Mouse (Mus musculus): ENCODE measurements around the gene Gsx2. TPM values are rescaled to one million over a fixed set of nuclear protein-coding genes. Genes with fewer than 3 reads are reported as not detected.

Gsx2 gene
- polyA plus RNA-seq, 1 experiment from 2014 or later = 11.7 TPM

- peaks cover 90% of the 10 kb centered on the region for H3K27me3 ChIP-seq
- WGBS = under 1% methylated on average over 30 of the region's 30 CpGs
- peak overlapping the region; percentile 44 for H3K4me3 ChIP-seq
- H3K27ac ChIP-seq = no peak overlapping the region
- peak; percentile 48 for ATAC-seq
- peaks cover 8% of the 10 kb centered on the region for H3K9me3 ChIP-seq (replicated peaks)
- peak overlapping the region; percentile 53 for H3K9ac ChIP-seq
- no peaks in the 10 kb centered on the region for H3K36me3 ChIP-seq (ENCODE audit: poor library complexity, severe bottlenecking)
- peaks cover 40% of the 10 kb centered on the region for H3K4me1 ChIP-seq
- H3K4me2 ChIP-seq = peak overlapping the region; percentile 75
Observed at GRCm38 (mm10) chr5:75067125-75067756, 8.2 kb upstream of the Gsx2 start.

- 1% methylated on average over 13 of the region's 13 CpGs for WGBS
- ATAC-seq = peak; percentile 53
- Histone ChIP-seq H3K9me3 (replicated peaks) (peaks cover 7% of the 10 kb centered on the region), H3K27me3 (peaks cover 95% of the 10 kb centered on the region), H3K9ac (no peak overlapping the region), H3K4me2 (peak overlapping the region; percentile 43), H3K36me3 (ENCODE audit: poor library complexity, severe bottlenecking) (no peaks in the 10 kb centered on the region), H3K27ac (peak overlapping the region; percentile 74), H3K4me1 (peaks cover 58% of the 10 kb centered on the region), H3K4me3 (0 out of 2 replicates have a peak overlapping the region, but pooled peaks have one; percentile 9)
Observed at GRCm38 (mm10) chr5:75070132-75070531, 5.3 kb upstream of the Gsx2 start.

GRCm38 (mm10) chr5:75070656-75071375 is 4.6 kb upstream of the Gsx2 start:
- under 1% methylated on average over 23 of the region's 23 CpGs for WGBS
- Histone ChIP-seq H3K9me3 (replicated peaks) (no peaks in the 10 kb centered on the region), H3K27me3 (peaks cover 95% of the 10 kb centered on the region), H3K36me3 (ENCODE audit: poor library complexity, severe bottlenecking) (no peaks in the 10 kb centered on the region), H3K4me3 (0 out of 2 replicates have a peak overlapping the region, but pooled peaks have one; percentile 9), H3K9ac (no peak overlapping the region), H3K4me2 (peak overlapping the region; percentile 43), H3K27ac (peak overlapping the region; percentile 74), H3K4me1 (peaks cover 65% of the 10 kb centered on the region)
- ATAC-seq = peak; percentile 20

- peaks cover 73% of the 10 kb centered on the region for H3K4me1 ChIP-seq
- H3K9me3 ChIP-seq (replicated peaks) = no peaks in the 10 kb centered on the region
- peak overlapping the region; percentile 32 for H3K4me2 ChIP-seq
- no peak overlapping the region for H3K4me3 ChIP-seq
- no peak overlapping the region for H3K27ac ChIP-seq
- no peaks in the 10 kb centered on the region for H3K36me3 ChIP-seq (ENCODE audit: poor library complexity, severe bottlenecking)
- under 1% methylated on average over 10 of the region's 10 CpGs for WGBS
- no peak overlapping the region for H3K9ac ChIP-seq
- no peak for ATAC-seq
- H3K27me3 ChIP-seq = peaks cover 96% of the 10 kb centered on the region
Observed at GRCm38 (mm10) chr5:75071951-75072350, 3.5 kb upstream of the Gsx2 start.

- Histone ChIP-seq H3K27ac (no peak overlapping the region), H3K4me1 (peaks cover 73% of the 10 kb centered on the region), H3K4me3 (no peak overlapping the region), H3K9me3 (replicated peaks) (no peaks in the 10 kb centered on the region), H3K9ac (no peak overlapping the region), H3K4me2 (peak overlapping the region; percentile 32; the same call in 1 of the 2 replicates), H3K27me3 (peaks cover 96% of the 10 kb centered on the region), H3K36me3 (ENCODE audit: poor library complexity, severe bottlenecking) (no peaks in the 10 kb centered on the region)
- 1% methylated on average over 4 of the region's 4 CpGs for WGBS
- no peak for ATAC-seq
Observed at GRCm38 (mm10) chr5:75072532-75072931, 2.9 kb upstream of the Gsx2 start.

- no peak overlapping the region for H3K4me2 ChIP-seq
- no peak for ATAC-seq
- no peak overlapping the region for H3K27ac ChIP-seq
- H3K36me3 ChIP-seq (ENCODE audit: poor library complexity, severe bottlenecking) = no peaks in the 10 kb centered on the region
- H3K9ac ChIP-seq = no peak overlapping the region
- H3K9me3 ChIP-seq (replicated peaks) = no peaks in the 10 kb centered on the region
- H3K4me1 ChIP-seq = peaks cover 71% of the 10 kb centered on the region
- WGBS = 42% methylated on average over 1 of the region's 1 CpGs
- H3K4me3 ChIP-seq = no peak overlapping the region
- peaks cover 95% of the 10 kb centered on the region for H3K27me3 ChIP-seq
Observed at GRCm38 (mm10) chr5:75073167-75073566, 2.2 kb upstream of the Gsx2 start.

- H3K4me3 ChIP-seq = no peak overlapping the region
- ATAC-seq = no peak
- H3K4me1 ChIP-seq = peaks cover 71% of the 10 kb centered on the region
- no peak overlapping the region for H3K4me2 ChIP-seq
- WGBS = 18% methylated on average over 3 of the region's 3 CpGs
- no peak overlapping the region for H3K9ac ChIP-seq
- peaks cover 95% of the 10 kb centered on the region for H3K27me3 ChIP-seq
- no peaks in the 10 kb centered on the region for H3K36me3 ChIP-seq (ENCODE audit: poor library complexity, severe bottlenecking)
- H3K9me3 ChIP-seq (replicated peaks) = no peaks in the 10 kb centered on the region
- H3K27ac ChIP-seq = no peak overlapping the region
Observed at GRCm38 (mm10) chr5:75073684-75074083, 1.7 kb upstream of the Gsx2 start.

- H3K9me3 ChIP-seq (replicated peaks) = no peaks in the 10 kb centered on the region
- peaks cover 71% of the 10 kb centered on the region for H3K4me1 ChIP-seq
- 0 out of 2 replicates have a peak overlapping the region, but pooled peaks have one; percentile 68 for H3K4me2 ChIP-seq
- H3K4me3 ChIP-seq = no peak overlapping the region
- no peak overlapping the region for H3K9ac ChIP-seq
- ATAC-seq = no peak
- WGBS = 6% methylated on average over 4 of the region's 4 CpGs
- peaks cover 95% of the 10 kb centered on the region for H3K27me3 ChIP-seq
- no peaks in the 10 kb centered on the region for H3K36me3 ChIP-seq (ENCODE audit: poor library complexity, severe bottlenecking)
- no peak overlapping the region for H3K27ac ChIP-seq
Observed at GRCm38 (mm10) chr5:75074132-75074531, 1.3 kb upstream of the Gsx2 start.

- WGBS = 5% methylated on average over 15 of the region's 15 CpGs
- Histone ChIP-seq H3K36me3 (ENCODE audit: poor library complexity, severe bottlenecking) (no peaks in the 10 kb centered on the region), H3K9me3 (replicated peaks) (no peaks in the 10 kb centered on the region), H3K4me2 (peak overlapping the region; percentile 68), H3K9ac (peak overlapping the region; percentile 73), H3K4me1 (peaks cover 68% of the 10 kb centered on the region), H3K4me3 (peak overlapping the region; percentile 54), H3K27me3 (peaks cover 95% of the 10 kb centered on the region), H3K27ac (no peak overlapping the region)
- ATAC-seq = no peak
Observed at GRCm38 (mm10) chr5:75074537-75075382, 641 bp upstream of the Gsx2 start.

- peaks cover 60% of the 10 kb centered on the region for H3K4me1 ChIP-seq
- peak overlapping the region; percentile 54 for H3K4me3 ChIP-seq
- no peaks in the 10 kb centered on the region for H3K36me3 ChIP-seq (ENCODE audit: poor library complexity, severe bottlenecking)
- peaks cover 98% of the 10 kb centered on the region for H3K27me3 ChIP-seq
- peak overlapping the region; percentile 68 for H3K4me2 ChIP-seq
- H3K9me3 ChIP-seq (replicated peaks) = no peaks in the 10 kb centered on the region
- no peak for ATAC-seq
- WGBS = 1% methylated on average over 17 of the region's 17 CpGs
- H3K27ac ChIP-seq = no peak overlapping the region
- H3K9ac ChIP-seq = peak overlapping the region; percentile 73
Observed at GRCm38 (mm10) chr5:75076326-75077050, 1.1 kb downstream of the Gsx2 start.

- Histone ChIP-seq H3K4me1 (peaks cover 58% of the 10 kb centered on the region), H3K9me3 (replicated peaks) (no peaks in the 10 kb centered on the region), H3K27ac (no peak overlapping the region), H3K4me2 (peak overlapping the region; percentile 68), H3K36me3 (ENCODE audit: poor library complexity, severe bottlenecking) (no peaks in the 10 kb centered on the region), H3K27me3 (peaks cover 98% of the 10 kb centered on the region), H3K4me3 (peak overlapping the region; percentile 54), H3K9ac (peak overlapping the region; percentile 73)
- no peak for ATAC-seq
- WGBS = under 1% methylated on average over 19 of the region's 19 CpGs
Observed at GRCm38 (mm10) chr5:75077051-75077380, 1.6 kb downstream of the Gsx2 start.
